Mouse (Mus musculus): ENCODE measurements around the gene Gnat2. TPM values are rescaled to one million over a fixed set of nuclear protein-coding genes. Genes with fewer than 3 reads are reported as not detected.

Gnat2 gene
- total and polyA plus RNA-seq, 3 experiments: 11.2 to 17.5 (median 13.3) TPM

DNA sequence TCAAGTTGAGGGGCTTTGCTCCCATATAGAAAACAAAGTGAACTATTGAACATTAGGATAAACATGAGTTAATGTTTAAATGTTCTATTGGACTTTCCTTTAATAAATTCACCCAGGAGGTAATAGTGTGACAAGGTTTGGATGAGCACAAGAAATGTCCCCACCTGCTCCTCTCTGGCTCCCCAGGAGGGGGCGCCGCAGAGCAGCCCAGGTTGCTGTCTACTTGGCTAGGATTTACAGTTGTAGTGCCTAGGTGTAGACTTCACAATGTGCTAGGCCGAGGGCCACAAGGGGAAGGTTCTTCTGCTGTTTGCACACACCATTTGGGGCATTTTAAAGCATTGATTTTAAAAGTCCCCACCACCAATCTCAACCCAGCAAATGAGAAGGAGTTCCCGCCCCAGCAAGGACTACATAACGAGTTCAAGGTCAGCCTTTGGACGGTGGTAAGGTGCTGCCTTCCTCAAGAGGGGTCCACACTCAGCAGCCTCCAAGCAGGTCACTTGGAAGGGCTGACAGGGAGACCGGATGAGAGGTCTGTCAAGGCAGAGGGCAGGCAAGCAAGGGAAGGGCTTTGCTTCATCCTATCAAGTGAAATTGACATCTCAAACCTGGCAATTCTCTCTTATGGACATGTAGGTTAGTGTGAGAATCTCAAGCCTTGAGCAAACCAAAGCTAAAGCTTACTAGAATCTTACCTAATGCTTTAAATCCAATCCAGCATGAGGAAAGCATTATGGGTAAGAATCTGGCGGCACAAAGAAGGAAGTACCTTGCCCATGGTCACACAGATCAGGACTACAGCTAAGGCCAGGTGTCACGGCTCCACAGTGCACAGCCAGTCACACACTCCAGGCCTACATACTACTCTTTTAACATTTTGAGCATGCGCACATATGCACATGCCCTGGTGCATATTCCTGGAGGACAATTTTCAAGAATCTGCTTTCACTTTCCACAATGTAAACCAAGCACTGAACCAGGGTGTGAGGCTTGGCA is 22.0 kb upstream of the Gnat2 start:
- H3K4me3 ChIP-seq (replicated peaks in 1 of 3; ENCODE audit: low read depth in 2 of 3, low read length in 2 of 3, poor library complexity in 1 of 3): no peak overlapping the region
- peaks cover 23 to 44% of the 10 kb centered on the region in 2 experiments for H3K36me3 ChIP-seq (replicated peaks in 1 of 2; ENCODE audit: control insufficient read depth in 1 of 2, insufficient read depth in 1 of 2, low read length in 1 of 2)
- no peak overlapping the region for H3K27ac ChIP-seq (ENCODE audit: insufficient read depth, low read depth)
- H3K9me3 ChIP-seq (replicated peaks; ENCODE audit: low read length): no peaks in the 10 kb centered on the region
- H3K9ac ChIP-seq (ENCODE audit: insufficient read depth, low read depth): no peak overlapping the region
- H3K27me3 ChIP-seq (replicated peaks): no peaks in the 10 kb centered on the region
- no peaks in the 10 kb centered on the region for H3K79me2 ChIP-seq (replicated peaks; ENCODE audit: control insufficient read depth, extremely low read depth, insufficient read depth, poor library complexity, severe bottlenecking)
- no peak overlapping the region for H3K4me2 ChIP-seq (ENCODE audit: insufficient read depth, low read depth, poor library complexity, severe bottlenecking)
- H3K4me1 ChIP-seq (ENCODE audit: control insufficient read depth in 1 of 2, insufficient read depth in 2 of 2): peaks cover 2 to 9% of the 10 kb centered on the region in 2 experiments
- peak; percentile 70 for DNase-seq (ENCODE audit: extremely low read depth)
- in situ Hi-C loops (cut with MboI; ENCODE audit: low pct_ligation_motif_present, low pct_unique_long_range_greater_than_20kb, low sequenced_read_pairs): no loop called here
- TF ChIP-seq BHLHE40 (IDR thresholded peaks at IDR 0.05; ENCODE audit: low read depth, low read length) (no peak), HCFC1 (IDR thresholded peaks at IDR 0.05; ENCODE audit: low read depth, low read length) (no peak), MAX (IDR thresholded peaks at IDR 0.05; ENCODE audit: low read length) (no peak), CTCF (conservative IDR thresholded peaks at IDR 0.05 in 1 of 2, IDR thresholded peaks at IDR 0.05 in 1 of 2; ENCODE audit: low read depth in 2 of 2, low read length in 2 of 2) (peak; percentile 92 to 95), CHD1 (IDR thresholded peaks at IDR 0.05; ENCODE audit: low read depth, low read length) (no peak), RAD21 (IDR thresholded peaks at IDR 0.05; ENCODE audit: low read depth, low read length) (peak; percentile 69), ZC3H11A (IDR thresholded peaks at IDR 0.05; ENCODE audit: low read depth, low read length) (0 out of 2 replicates have a peak, but pooled peaks have one; percentile 5), MEF2A (IDR thresholded peaks at IDR 0.05; ENCODE audit: borderline replicate concordance, low read depth, low read length) (no peak), ELF1 (IDR thresholded peaks at IDR 0.05; ENCODE audit: low read depth, low read length) (0 out of 2 replicates have a peak, but pooled peaks have one; percentile 4), SMC3 (IDR thresholded peaks at IDR 0.05; ENCODE audit: low read depth, low read length) (peak; percentile 96), KAT2A (IDR thresholded peaks at IDR 0.05; ENCODE audit: insufficient replicate concordance, low read length) (no peak), ETS1 (conservative IDR thresholded peaks at IDR 0.05; ENCODE audit: low read depth, low read length) (no peak), USF2 (conservative IDR thresholded peaks at IDR 0.05; ENCODE audit: low read depth, low read length) (no peak), GABPA (IDR thresholded peaks at IDR 0.05; ENCODE audit: insufficient replicate concordance, low read depth, low read length) (no peak), TCF12 (IDR thresholded peaks at IDR 0.05; ENCODE audit: low read depth, low read length) (0 out of 2 replicates have a peak, but pooled peaks have one; percentile 23), JUN (IDR thresholded peaks at IDR 0.05; ENCODE audit: insufficient read depth, low read depth, low read length) (no peak), JUND (conservative IDR thresholded peaks at IDR 0.05; ENCODE audit: low read depth, low read length) (no peak), NRF1 (IDR thresholded peaks at IDR 0.05; ENCODE audit: low read depth, low read length) (no peak)
- dilution Hi-C loops (cut with MboI; ENCODE audit: extremely low pct_ligation_motif_present, extremely low pct_unique_long_range_greater_than_20kb, low sequenced_read_pairs): no loop called here

Measured in CH12.LX (cell line).